Mouse (Mus musculus): ENCODE results near the gene Smcp.

Smcp gene

GRCm38 (mm10) chr3:92588858-92589257 lies at the start of gene Smcp:
Gene Smcp (minus strand): TSS chr3:92588997.
- DNase-seq: no peak

GRCm38 (mm10) chr3:92638653-92638991 lies 49.8 kb upstream of the Smcp start:
- no peak for DNase-seq

GRCm38 (mm10) chr3:92637745-92638652 lies 49.2 kb upstream of the Smcp start:
- DNase-seq: no peak

GRCm38 (mm10) chr3:92621560-92621959 lies 32.8 kb upstream of the Smcp start, which contains the start of gene Lce6a:
Gene Lce6a (minus strand): TSS chr3:92621660.
- no peak for DNase-seq

- no peak for DNase-seq
Measured at GRCm38 (mm10) chr3:92609804-92610203, 21.0 kb upstream of the Smcp start.

- DNase-seq: no peak
Measured at GRCm38 (mm10) chr3:92607392-92607791, 18.6 kb upstream of the Smcp start, which contains the start of gene 2210017I01Rik. Gene 2210017I01Rik (minus strand): TSS chr3:92607492.

- DNase-seq: no peak
Measured at GRCm38 (mm10) chr3:92602169-92602568, 13.4 kb upstream of the Smcp start.

GRCm38 (mm10) chr3:92600456-92600855 lies 11.7 kb upstream of the Smcp start:
- DNase-seq: no peak

- DNase-seq: no peak
Measured at GRCm38 (mm10) chr3:92599973-92600372, 11.2 kb upstream of the Smcp start.

GRCm38 (mm10) chr3:92598429-92598828 lies 9.6 kb upstream of the Smcp start:
- no peak for DNase-seq

GRCm38 (mm10) chr3:92587190-92587589 lies 1.6 kb downstream of the Smcp start:
- DNase-seq: no peak

GRCm38 (mm10) chr3:92585055-92585454 lies 3.7 kb downstream of the Smcp start:
- DNase-seq: no peak

GRCm38 (mm10) chr3:92583164-92583826 lies 5.5 kb downstream of the Smcp start:
- DNase-seq: no peak

GRCm38 (mm10) chr3:92579508-92579907 lies 9.3 kb downstream of the Smcp start:
- no peak for DNase-seq

GRCm38 (mm10) chr3:92578652-92579413 lies 10.0 kb downstream of the Smcp start:
- DNase-seq: no peak

GRCm38 (mm10) chr3:92573449-92574041 lies 15.3 kb downstream of the Smcp start, which contains the start of gene Ivl:
Gene Ivl (minus strand): TSS chr3:92573735.
- DNase-seq: no peak

GRCm38 (mm10) chr3:92572514-92573155 lies 16.2 kb downstream of the Smcp start:
- no peak for DNase-seq

GRCm38 (mm10) chr3:92568752-92569151 lies 20.0 kb downstream of the Smcp start:
- peak; percentile 47 to 74 for DNase-seq

GRCm38 (mm10) chr3:92565418-92565817 lies 23.4 kb downstream of the Smcp start:
- no peak for DNase-seq

GRCm38 (mm10) chr3:92534411-92534810 lies 54.4 kb downstream of the Smcp start, which contains the start of gene 2310046K23Rik:
Gene 2310046K23Rik (minus strand): TSS chr3:92534511.
- DNase-seq: no peak

Data from lung, postnatal 4 days (tissue).